Mouse (Mus musculus) adrenal gland, adult 18-20 months (tissue): ENCODE data around the gene Insr. TPM values are rescaled to one million over a fixed set of nuclear protein-coding genes. Genes with fewer than 3 reads are reported as not detected.
A peak's percentile ranks its signal among the peaks of the same experiment; 100 is the strongest.
"Not testable (repeated sequence)": the region's sequence is repeated elsewhere in the genome, so short reads cannot be mapped to it uniquely, and the experiment has no call there.

Experiments used
- DNase-seq, 2 experiments: peaks; one replicate each; pipeline ENCODE4 v3.0.0; 2021 to 2022; ENCODE audit warnings: low spot score in 2 of 2
- long read RNA-seq, 2 experiments: library from polyadenylated mRNA; stranded (forward); transcript quantifications; one replicate each; pipeline ENCODE4 v2.0.0; 2021
- total RNA-seq, 2 experiments: library from RNA; stranded (reverse); gene quantifications; 1 replicate in 1 of 2; 2 replicates in 1 of 2; pipeline ENCODE4 v1.2.3; 2021

Gene Insr
- total RNA-seq: 100 to 1,000 TPM; 121 to 156 TPM
- long read RNA-seq, experiment 1, partial matches to known transcripts: 0 of 3 reads
- long read RNA-seq, experiment 1, other reads (novel, unspliced or antisense): 3 of 3 reads
- long read RNA-seq, experiment 2, partial matches to known transcripts: 0 of 18 reads
- long read RNA-seq, experiment 2, other reads (novel, unspliced or antisense): 18 of 18 reads

- DNase-seq: peak; percentile 94 to 95
Observed at GRCm38 (mm10) chr8:3278934-3279720, at the start of gene Insr. TSS of gene Insr (minus strand) at chr8:3279617.

- peak in 1 of 2 experiments; percentile 22 for DNase-seq
Observed at GRCm38 (mm10) chr8:3327538-3328245, 48.3 kb upstream of the Insr start.

- DNase-seq: no peak
Observed at GRCm38 (mm10) chr8:3327056-3327455, 47.6 kb upstream of the Insr start.

GRCm38 (mm10) chr8:3324253-3324652 is 44.8 kb upstream of the Insr start:
- DNase-seq: no peak

- DNase-seq: not testable (repeated sequence)
Observed at GRCm38 (mm10) chr8:3319267-3319666, 39.9 kb upstream of the Insr start.

GRCm38 (mm10) chr8:3316585-3316984 is 37.2 kb upstream of the Insr start:
- DNase-seq: no peak

- DNase-seq: no peak
Observed at GRCm38 (mm10) chr8:3314345-3314744, 34.9 kb upstream of the Insr start.

- DNase-seq: no peak
Observed at GRCm38 (mm10) chr8:3313843-3314242, 34.4 kb upstream of the Insr start.

- not testable (repeated sequence) for DNase-seq
Observed at GRCm38 (mm10) chr8:3313417-3313816, 34.0 kb upstream of the Insr start.

GRCm38 (mm10) chr8:3311482-3311881 is 32.1 kb upstream of the Insr start:
- DNase-seq: no peak

- no peak for DNase-seq
Observed at GRCm38 (mm10) chr8:3309636-3310035, 30.2 kb upstream of the Insr start.

- DNase-seq: not testable (repeated sequence)
Observed at GRCm38 (mm10) chr8:3308205-3308800, 28.9 kb upstream of the Insr start.

GRCm38 (mm10) chr8:3302131-3302530 is 22.7 kb upstream of the Insr start:
- no peak for DNase-seq

GRCm38 (mm10) chr8:3299322-3299721 is 19.9 kb upstream of the Insr start:
- no peak for DNase-seq

GRCm38 (mm10) chr8:3285824-3286223 is 6.4 kb upstream of the Insr start:
- no peak for DNase-seq

GRCm38 (mm10) chr8:3284656-3285055 is 5.2 kb upstream of the Insr start:
- no peak for DNase-seq

- DNase-seq: no peak
Observed at GRCm38 (mm10) chr8:3281296-3281695, 1.9 kb upstream of the Insr start.

- peak in 1 of 2 experiments; percentile 36 for DNase-seq
Observed at GRCm38 (mm10) chr8:3280266-3280910, 971 bp upstream of the Insr start.

GRCm38 (mm10) chr8:3279721-3280077 is 282 bp upstream of the Insr start:
- DNase-seq: no peak

GRCm38 (mm10) chr8:3278181-3278820 is 1.1 kb downstream of the Insr start:
- DNase-seq: peak in 1 of 2 experiments; percentile 50

GRCm38 (mm10) chr8:3277266-3277665 is 2.2 kb downstream of the Insr start:
- no peak for DNase-seq
